Mouse (Mus musculus): ENCODE measurements around the gene Grifin.
A peak's percentile ranks its signal among the peaks of the same experiment; 100 is the strongest.

Grifin gene

DNA sequence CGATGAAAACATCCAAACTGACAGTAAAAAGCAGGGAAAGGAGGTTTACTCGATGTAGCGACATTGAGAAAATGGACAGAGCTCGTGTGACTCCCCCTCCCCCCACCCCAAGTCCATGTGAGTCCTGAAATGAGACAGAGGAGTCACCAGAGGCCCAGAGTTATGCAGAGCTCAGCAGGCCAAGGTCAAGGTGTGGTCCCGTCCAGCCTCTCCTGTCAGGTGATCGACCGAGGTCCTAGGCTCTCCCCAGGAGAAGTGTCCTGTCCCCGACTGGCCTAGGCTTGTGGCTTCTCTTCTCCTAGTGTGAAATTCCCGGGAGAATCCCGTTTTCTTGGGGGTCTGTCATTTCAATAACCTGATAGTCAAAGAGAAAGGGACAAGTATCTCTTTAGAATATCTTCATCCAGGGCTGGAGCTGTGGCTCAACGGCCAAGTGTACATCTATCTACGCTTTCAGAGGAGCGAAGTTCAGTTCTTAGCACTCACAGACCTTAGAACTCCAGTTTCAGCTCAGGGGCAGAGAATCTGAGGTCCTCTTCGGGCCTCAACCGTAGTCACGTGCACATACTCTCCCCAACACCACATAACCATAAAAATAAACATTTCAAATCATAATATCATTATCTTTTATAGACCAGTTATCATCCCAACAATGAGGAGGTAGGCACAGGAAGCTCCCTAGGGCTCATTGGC is 24.4 kb upstream of the Grifin start:
- DNase-seq: no peak

- DNase-seq: no peak
These were observed 19.0 kb upstream of the Grifin start for GRCm38 (mm10) chr5:140583732-140584368.

- peak in 1 of 2 experiments; percentile 23 for DNase-seq
These were observed 18.3 kb upstream of the Grifin start for GRCm38 (mm10) chr5:140582995-140583731.

- no peak for DNase-seq
These were observed 16.7 kb upstream of the Grifin start for GRCm38 (mm10) chr5:140581569-140581968.

- DNase-seq: no peak
These were observed 14.9 kb upstream of the Grifin start for GRCm38 (mm10) chr5:140579771-140580170.

- no peak for DNase-seq
These were observed 14.3 kb upstream of the Grifin start for GRCm38 (mm10) chr5:140579221-140579620.

DNA sequence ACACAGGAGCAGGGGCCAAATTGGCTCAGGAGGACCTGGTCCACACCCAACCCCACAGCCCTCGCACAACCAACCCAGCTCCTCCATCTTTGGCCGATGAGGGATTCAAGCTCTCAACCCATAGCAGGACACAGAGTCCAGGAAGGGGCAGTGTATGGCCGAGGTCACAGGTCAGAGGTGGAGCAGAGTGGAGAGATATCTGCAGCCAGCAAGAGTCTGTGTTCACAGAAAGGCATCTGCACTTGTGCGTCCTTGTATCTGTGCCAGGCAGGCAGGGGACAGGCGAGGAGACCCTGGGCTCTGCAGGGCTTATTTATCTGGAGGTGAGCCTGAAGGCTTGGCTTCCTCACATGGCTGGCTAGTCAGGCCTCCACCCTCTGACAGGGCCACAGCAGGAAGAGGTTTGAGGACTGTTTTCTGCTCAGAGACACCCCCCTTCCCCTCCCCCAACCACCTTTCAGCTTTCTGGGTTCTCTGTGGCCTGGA is 10.6 kb upstream of the Grifin start:
- no peak for DNase-seq

GRCm38 (mm10) chr5:140572611-140573010 is 7.7 kb upstream of the Grifin start:
- no peak for DNase-seq

GRCm38 (mm10) chr5:140571673-140572072 is 6.8 kb upstream of the Grifin start:
- DNase-seq: peak in 1 of 2 experiments; percentile 40

DNA sequence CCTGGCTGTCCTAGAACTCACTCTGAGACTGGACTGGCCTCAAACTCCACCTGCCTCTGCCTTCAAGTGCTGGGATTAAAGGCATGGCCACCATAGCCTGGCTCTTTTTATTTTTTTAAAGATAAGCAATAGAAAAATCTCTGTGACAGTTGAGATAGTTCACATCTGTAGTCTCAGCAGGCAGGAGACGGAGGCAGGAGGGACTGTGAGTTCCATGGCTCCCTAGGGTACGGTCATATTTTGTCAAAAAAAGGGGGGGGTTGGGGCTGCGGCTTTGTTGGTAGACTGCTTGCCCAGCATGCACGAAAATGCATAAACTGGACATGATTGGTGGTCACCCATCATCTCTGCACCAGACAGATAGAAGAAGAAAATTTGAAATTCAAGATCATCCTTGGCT is 6.3 kb upstream of the Grifin start:
- DNase-seq: no peak

DNA sequence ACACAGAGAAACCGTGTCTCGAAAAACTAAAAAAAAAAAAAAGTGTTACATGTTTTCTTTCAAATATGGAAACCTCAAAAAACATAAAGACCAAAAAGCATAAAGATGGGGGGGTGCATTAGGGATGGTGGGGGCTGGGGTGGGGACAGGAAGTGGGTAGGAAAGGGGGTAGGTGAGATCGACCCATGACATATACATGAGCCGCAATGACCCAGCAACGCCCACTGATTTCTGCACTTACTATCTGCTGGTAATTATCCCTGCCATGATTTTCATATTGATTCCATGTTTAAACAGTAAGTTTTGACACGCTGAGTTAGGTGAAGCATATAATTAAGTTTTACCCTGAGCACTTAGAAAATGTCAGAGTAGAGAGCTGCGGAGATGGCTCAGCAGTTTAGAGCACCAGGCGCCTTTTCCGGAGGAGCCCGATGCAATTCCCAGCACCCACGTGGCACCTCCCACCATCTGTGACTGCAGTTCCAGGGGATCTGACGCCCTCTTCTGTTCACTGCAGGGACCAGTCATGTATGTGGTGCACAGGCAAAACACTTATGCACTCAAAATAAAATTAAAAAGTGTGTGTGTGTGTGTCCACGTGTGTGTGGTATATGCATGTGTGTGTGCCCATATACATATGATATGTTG is 5.5 kb upstream of the Grifin start:
- no peak for DNase-seq

DNA sequence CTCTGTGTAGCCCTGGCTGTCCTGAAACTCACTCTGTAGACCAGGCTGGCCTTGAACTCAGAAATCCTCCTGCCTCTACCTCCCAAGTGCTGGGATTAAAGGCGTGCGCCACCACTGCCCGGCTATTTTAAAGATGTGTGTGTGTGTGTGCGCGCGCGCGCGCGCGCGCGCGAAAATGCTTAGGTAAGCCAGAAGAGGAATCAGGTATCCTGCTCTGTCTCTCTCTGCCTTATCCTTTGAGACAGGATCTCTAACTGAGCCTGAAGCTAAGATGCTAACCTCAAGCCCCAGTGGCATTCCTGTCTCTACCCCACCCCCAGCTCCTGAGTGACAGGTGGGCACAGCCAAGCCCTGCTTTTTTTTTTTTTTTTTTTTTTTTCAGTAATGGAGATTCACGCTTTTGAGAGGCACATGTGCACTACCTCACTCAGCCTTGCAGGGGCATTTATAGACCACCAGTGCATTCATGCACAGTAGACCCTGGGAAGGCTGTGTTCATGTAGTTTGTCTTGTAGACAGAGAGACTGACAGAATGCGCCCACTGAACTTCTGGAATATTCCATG is 4.2 kb upstream of the Grifin start:
- DNase-seq: no peak

DNA sequence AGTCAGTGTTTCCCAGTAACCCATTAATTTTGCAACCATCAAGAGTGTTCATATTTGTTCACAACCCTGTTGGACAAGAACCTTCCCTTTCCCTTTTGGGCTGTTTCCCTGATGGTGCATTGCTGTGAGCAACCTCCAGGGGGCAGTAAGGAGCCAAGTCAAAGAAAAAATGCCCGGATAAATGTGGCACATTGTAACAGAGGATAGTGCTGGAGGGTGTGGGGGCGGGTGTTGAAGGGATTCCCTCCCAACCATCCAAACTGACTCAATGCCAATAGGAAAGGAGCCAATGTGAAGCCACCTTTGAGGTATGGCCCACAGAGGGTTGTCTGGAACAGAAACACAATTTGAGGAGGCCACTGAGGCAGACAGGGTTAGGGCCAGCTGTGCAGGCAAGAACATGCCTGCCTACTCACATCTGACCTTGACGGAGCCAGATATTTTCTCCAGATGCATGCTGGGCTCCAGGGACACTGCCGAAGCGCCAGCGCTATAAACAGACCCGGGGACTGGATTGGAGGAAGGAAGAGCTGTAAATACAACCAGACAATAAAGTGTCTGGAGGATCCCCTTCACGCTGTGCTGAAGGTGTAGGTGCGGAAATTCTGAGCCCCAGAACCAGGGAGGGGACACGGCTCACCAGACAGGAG is 3.6 kb upstream of the Grifin start:
- peak; percentile 76 to 84 for DNase-seq

GRCm38 (mm10) chr5:140567751-140568150 is 2.9 kb upstream of the Grifin start:
- no peak for DNase-seq

DNA sequence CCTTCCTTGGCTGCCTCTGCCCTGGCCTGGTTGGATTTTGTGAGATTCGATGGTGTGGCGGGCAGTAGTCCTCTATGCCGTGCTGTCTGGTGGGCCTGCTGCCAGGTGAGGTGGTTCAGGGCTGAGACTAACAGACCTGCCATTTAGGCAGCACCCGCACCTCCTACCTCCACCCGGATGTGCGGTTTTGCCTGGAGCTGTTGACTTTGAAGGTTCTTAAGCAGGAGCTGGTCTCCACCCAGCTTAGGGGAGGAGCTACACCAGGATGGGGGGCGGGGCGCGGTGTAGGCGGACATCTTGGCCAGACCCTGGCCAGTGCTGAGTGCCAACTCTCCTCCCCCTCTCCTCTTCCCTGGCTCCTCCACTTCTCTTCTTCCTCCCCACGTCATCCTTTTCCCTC is 2.5 kb upstream of the Grifin start:
- peak; percentile 44 to 69 for DNase-seq

- DNase-seq: no peak
These were observed 1.4 kb upstream of the Grifin start for GRCm38 (mm10) chr5:140566271-140566670.

- peak in 1 of 2 experiments; percentile 45 for DNase-seq
These were observed 985 bp upstream of the Grifin start for GRCm38 (mm10) chr5:140565856-140566255.

- DNase-seq: peak in 1 of 2 experiments; percentile 46
These were observed 580 bp upstream of the Grifin start for GRCm38 (mm10) chr5:140565451-140565850.

DNA sequence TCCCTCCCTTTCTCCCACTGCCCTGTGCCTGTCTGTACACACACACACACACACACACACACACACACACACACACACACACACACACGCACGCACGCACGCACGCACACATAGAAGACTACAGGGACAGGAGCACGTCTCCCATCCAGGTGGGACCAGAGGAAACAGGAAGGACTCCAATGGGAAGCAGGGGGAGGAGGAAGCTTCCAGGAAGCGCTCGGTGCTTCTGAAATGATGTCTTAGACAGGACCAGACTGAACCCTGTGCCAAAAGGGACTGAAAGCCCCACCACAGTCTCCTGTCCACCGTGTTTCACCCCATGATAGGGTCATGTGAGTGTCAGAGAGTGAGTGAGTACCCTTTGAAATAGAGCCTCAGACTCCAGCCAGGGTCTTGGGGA is 2.3 kb downstream of the Grifin start:
- no peak for DNase-seq

DNA sequence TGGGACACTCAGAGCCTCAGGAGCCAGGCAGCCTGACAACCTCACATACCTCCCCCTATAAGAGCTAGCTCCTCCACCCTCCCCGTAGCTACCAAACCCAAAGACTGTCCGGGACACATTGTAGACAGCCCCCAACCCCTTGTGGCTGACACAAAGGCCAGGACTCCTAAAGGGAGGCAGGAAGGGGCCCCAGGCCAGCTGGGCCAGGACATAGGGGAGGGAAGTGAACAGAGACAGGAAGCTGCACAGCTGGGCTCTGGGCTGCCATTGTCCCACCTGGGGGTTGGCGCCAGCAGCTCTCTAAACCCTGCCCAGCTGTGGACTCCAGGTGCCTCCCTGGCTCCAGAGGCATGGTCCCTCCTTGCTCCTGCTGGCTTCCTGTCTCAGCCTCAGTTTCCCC is 8.0 kb downstream of the Grifin start:
- no peak for DNase-seq

- no peak for DNase-seq
These were observed 11.2 kb downstream of the Grifin start for GRCm38 (mm10) chr5:140553719-140554118.

GRCm38 (mm10) chr5:140549306-140550047 is 15.4 kb downstream of the Grifin start:
- no peak for DNase-seq

Measured in cerebellum, postnatal 14 days (tissue).